Mouse (Mus musculus) lung, embryonic 16.5 days (tissue): ENCODE measurements around the gene Prkce. TPM values are rescaled to one million over a fixed set of nuclear protein-coding genes. Genes with fewer than 3 reads are reported as not detected.

Experiments
- ATAC-seq: fragments of 200-750 bp; cut with Nextera tagmentation; 2 replicates; pipeline ENCODE4 v1.8.0; 2017; ENCODE audit warnings: low read depth, mild to moderate bottlenecking, moderate library complexity
- H3K27ac ChIP-seq: fragments of 300-500 bp; sonication (generic); 2 replicates; pipeline ENCODE4 v1.5.1; 2014; ENCODE audit warnings: mild to moderate bottlenecking, control low read depth, low read length
- H3K27me3 ChIP-seq: fragments of 300-500 bp; sonication (generic); 2 replicates; pipeline ENCODE4 v1.6.1; 2014; ENCODE audit warnings: low read depth, low read length, mixed read lengths; ENCODE audit not compliant: control insufficient read depth, insufficient read depth
- H3K36me3 ChIP-seq: fragments of 300-500 bp; sonication (generic); 2 replicates; pipeline ENCODE4 v1.6.1; 2014; ENCODE audit warnings: low read length; ENCODE audit not compliant: control insufficient read depth, insufficient read depth
- H3K4me1 ChIP-seq: fragments of 300-500 bp; sonication (generic); replicated peaks from 2 replicates; pipeline ENCODE4 v1.6.1; 2014; ENCODE audit warnings: low read length, mixed read lengths; ENCODE audit not compliant: control insufficient read depth, insufficient read depth
- H3K4me2 ChIP-seq: fragments of 300-500 bp; sonication (generic); 2 replicates; pipeline ENCODE4 v1.6.1; 2014; ENCODE audit warnings: low read depth, low read length, control low read depth
- H3K4me3 ChIP-seq: fragments of 300-500 bp; sonication (generic); 2 replicates; pipeline ENCODE4 v1.5.1; 2014; ENCODE audit warnings: mild to moderate bottlenecking, low read length, control low read depth
- H3K9ac ChIP-seq: fragments of 300-500 bp; sonication (generic); 2 replicates; pipeline ENCODE4 v1.6.1; 2014; ENCODE audit warnings: low read length, control low read depth
- H3K9me3 ChIP-seq: fragments of 300-500 bp; sonication (generic); 2 replicates; pipeline ENCODE4 v1.6.1; 2016; ENCODE audit warnings: low read length; ENCODE audit not compliant: control insufficient read depth
- WGBS: fragments of 180-500 bp; shearing (Covaris S2); extraction: QIAGEN DNeasy Blood & Tissue Kit; methylation state at CpG from one replicate; pipeline ENCODE4 v1.1.7; 2014; 5-methylcytosine and 5-hydroxymethylcytosine counted together
- polyA plus RNA-seq: library from polyadenylated mRNA; unstranded; fragments of >200 nt; fragmentation: Nextera tagmentation; extraction: Ambion mirVana; gene quantifications from 2 replicates; pipeline ENCODE4 v1.2.1, GENCODE M21; 2015

The Prkce gene
- polyA plus RNA-seq, 1 experiment from 2014 or later: 4.9 TPM

DNA sequence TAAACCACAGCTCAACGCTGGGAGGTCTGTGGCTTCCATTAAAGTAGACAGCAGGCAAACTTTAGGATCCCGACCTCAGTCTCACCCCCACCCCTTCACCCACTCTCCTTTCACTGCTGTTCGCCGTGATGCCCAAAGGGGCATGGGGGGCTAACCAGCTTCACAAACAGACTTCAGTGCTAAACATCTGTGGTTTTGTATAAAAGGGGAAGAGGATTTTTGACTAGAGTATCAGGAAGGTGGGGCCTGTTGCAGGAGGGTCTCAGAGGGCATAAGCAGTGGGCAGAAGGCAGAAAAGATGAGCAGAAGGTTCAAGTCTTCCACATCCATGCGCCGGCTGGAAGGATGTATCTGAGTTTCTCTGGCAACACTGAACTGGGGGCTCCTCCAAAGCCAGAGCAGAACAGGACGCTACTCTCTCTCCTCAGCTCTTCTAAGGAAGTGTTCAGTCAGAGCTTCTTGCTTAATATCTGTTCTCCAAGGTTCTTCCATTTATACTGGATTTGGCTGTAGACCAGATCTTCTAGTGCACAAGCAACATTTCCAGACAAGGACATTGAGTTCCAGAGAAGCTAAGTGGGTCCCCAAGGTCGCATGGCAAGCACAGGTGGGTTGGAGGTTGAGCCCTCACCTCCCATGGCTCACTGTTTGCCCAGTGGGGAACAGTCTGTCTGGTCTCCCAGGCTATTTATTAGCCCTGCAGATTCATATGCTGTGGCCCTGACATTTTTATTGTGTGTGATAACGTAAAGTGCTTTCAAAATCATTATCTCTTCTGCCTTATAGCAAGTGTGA lies 2.8 kb downstream of the Prkce start:
- H3K4me1 ChIP-seq: peaks cover 14% of the 10 kb centered on the region
- H3K27ac ChIP-seq: no peak overlapping the region
- WGBS: 64% methylated on average over 9 of the region's 9 CpGs
- H3K4me2 ChIP-seq: peak overlapping the region; percentile 97
- peak overlapping the region; percentile 85 for H3K4me3 ChIP-seq
- no peaks in the 10 kb centered on the region; the same call in 1 of the 2 replicates for H3K36me3 ChIP-seq
- ATAC-seq: no peak
- no peaks in the 10 kb centered on the region for H3K27me3 ChIP-seq
- 0 out of 2 replicates have a peak overlapping the region, but pooled peaks have one; percentile 8 for H3K9ac ChIP-seq
- H3K9me3 ChIP-seq: no peaks in the 10 kb centered on the region

GRCm38 (mm10) chr17:86175516-86175915 lies 7.9 kb downstream of the Prkce start:
- no peak for ATAC-seq
- Histone ChIP-seq H3K4me2 (no peak overlapping the region), H3K4me3 (no peak overlapping the region), H3K36me3 (no peaks in the 10 kb centered on the region; the same call in 1 of the 2 replicates), H3K9me3 (no peaks in the 10 kb centered on the region), H3K9ac (no peak overlapping the region), H3K4me1 (no peaks in the 10 kb centered on the region; the same call in 1 of the 2 replicates), H3K27ac (no peak overlapping the region), H3K27me3 (no peaks in the 10 kb centered on the region)
- WGBS: 61% methylated on average over 9 of the region's 9 CpGs

DNA sequence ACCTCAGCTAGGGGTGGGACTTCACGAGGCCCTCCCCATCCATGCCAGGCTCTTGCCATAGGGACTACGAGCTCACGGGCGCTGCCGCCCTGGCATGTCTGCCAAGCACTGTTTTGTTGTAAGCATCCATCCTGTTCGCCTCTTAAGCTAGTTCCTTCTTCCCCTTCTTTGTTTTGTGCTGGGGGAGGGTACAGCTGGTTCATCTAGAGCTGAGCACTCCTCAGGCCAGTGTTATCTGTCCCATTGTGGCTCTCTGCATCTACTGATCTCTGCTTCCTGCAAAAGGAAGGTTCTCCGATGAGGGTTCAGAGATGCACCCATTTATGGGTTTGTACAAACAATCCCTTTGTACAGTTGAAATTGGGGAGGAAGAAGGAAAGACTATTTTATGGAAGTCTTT lies 9.1 kb downstream of the Prkce start:
- H3K36me3 ChIP-seq: no peaks in the 10 kb centered on the region; the same call in 1 of the 2 replicates
- 74% methylated on average over 7 of the region's 7 CpGs for WGBS
- no peak overlapping the region for H3K27ac ChIP-seq
- H3K4me2 ChIP-seq: no peak overlapping the region
- no peaks in the 10 kb centered on the region for H3K27me3 ChIP-seq
- H3K9ac ChIP-seq: no peak overlapping the region
- ATAC-seq: no peak
- H3K4me1 ChIP-seq: no peaks in the 10 kb centered on the region
- no peak overlapping the region for H3K4me3 ChIP-seq
- no peaks in the 10 kb centered on the region for H3K9me3 ChIP-seq

DNA sequence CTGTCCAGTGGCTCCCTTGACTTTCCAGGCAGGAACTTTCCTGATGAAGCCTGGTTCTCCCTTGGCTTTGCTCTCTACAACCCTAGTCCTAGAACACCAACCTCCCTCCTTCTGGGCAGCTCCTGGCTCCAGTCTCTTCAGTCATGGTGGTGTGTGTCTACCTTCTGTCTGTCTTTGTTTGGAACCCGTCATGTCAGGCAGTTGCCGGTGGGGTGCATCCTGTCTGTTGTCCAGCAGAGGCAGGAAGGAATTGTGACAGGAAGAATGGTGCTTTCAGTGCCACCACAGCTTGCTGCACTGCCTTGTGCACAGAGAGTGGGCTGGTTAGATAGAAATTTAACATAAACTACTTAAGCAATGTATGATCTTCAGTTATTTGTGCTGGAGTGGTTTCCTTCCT lies 16.2 kb downstream of the Prkce start:
- Histone ChIP-seq H3K4me3 (no peak overlapping the region), H3K9me3 (no peaks in the 10 kb centered on the region), H3K4me1 (peaks cover 14% of the 10 kb centered on the region), H3K27me3 (no peaks in the 10 kb centered on the region), H3K4me2 (no peak overlapping the region), H3K36me3 (no peaks in the 10 kb centered on the region), H3K9ac (no peak overlapping the region), H3K27ac (no peak overlapping the region)
- 39% methylated on average over 2 of the region's 2 CpGs for WGBS
- no peak for ATAC-seq

- H3K9ac ChIP-seq: no peak overlapping the region
- H3K4me3 ChIP-seq: no peak overlapping the region
- no peak overlapping the region for H3K4me2 ChIP-seq
- peak; percentile 87 for ATAC-seq
- peaks cover 14% of the 10 kb centered on the region for H3K4me1 ChIP-seq
- no peaks in the 10 kb centered on the region for H3K27me3 ChIP-seq
- H3K27ac ChIP-seq: peak overlapping the region; percentile 39; the same call in 1 of the 2 replicates
- 36% methylated on average over 9 of the region's 9 CpGs for WGBS
- H3K36me3 ChIP-seq: no peaks in the 10 kb centered on the region
- H3K9me3 ChIP-seq: no peaks in the 10 kb centered on the region
These were observed 17.1 kb downstream of the Prkce start for GRCm38 (mm10) chr17:86184552-86185209.

GRCm38 (mm10) chr17:86185584-86185983 lies 18.0 kb downstream of the Prkce start:
- peaks cover 14% of the 10 kb centered on the region for H3K4me1 ChIP-seq

GRCm38 (mm10) chr17:86187777-86188176 lies 20.2 kb downstream of the Prkce start:
- no peaks in the 10 kb centered on the region for H3K36me3 ChIP-seq
- H3K9me3 ChIP-seq: no peaks in the 10 kb centered on the region
- no peak overlapping the region for H3K27ac ChIP-seq
- H3K27me3 ChIP-seq: no peaks in the 10 kb centered on the region
- ATAC-seq: no peak
- H3K4me1 ChIP-seq: peaks cover 14% of the 10 kb centered on the region
- H3K9ac ChIP-seq: no peak overlapping the region
- no peak overlapping the region for H3K4me2 ChIP-seq
- H3K4me3 ChIP-seq: no peak overlapping the region
- 95% methylated on average over 1 of the region's 1 CpGs for WGBS

More at GRCm38 (mm10) chr17:86185584-86185983, 18.0 kb downstream of the Prkce start:
- 12% methylated on average over 7 of the region's 7 CpGs for WGBS
- peak overlapping the region; percentile 43; the same call in 1 of the 2 replicates for H3K27ac ChIP-seq
- no peaks in the 10 kb centered on the region for H3K27me3 ChIP-seq
- no peaks in the 10 kb centered on the region for H3K9me3 ChIP-seq
- H3K4me2 ChIP-seq: peak overlapping the region; percentile 25
- no peaks in the 10 kb centered on the region for H3K36me3 ChIP-seq
- 0 out of 2 replicates have a peak overlapping the region, but pooled peaks have one; percentile 20 for H3K9ac ChIP-seq
- ATAC-seq: peak; percentile 77
- no peak overlapping the region for H3K4me3 ChIP-seq

DNA sequence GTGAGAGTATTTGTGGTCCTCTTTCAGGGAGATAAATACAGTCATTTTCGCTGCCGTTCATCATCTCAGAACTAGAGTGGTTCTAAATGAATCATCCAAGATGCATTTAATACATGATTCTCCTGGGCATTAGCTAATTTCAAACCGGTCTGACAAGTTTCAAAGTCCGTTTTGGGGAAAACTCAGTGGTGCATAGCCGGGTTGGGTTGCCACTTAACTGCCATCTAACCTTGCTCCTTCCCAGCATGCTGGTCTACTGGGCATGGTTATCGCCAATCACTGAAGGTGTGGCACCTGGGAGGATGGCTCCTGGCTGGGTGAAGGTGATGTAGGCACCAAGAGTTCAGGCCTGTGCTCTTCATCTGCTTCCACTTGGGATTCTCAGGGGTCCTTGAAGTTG lies 26.4 kb downstream of the Prkce start:
- no peaks in the 10 kb centered on the region for H3K27me3 ChIP-seq
- 64% methylated on average over 6 of the region's 6 CpGs for WGBS
- H3K4me1 ChIP-seq: no peaks in the 10 kb centered on the region
- no peak overlapping the region for H3K9ac ChIP-seq
- H3K36me3 ChIP-seq: no peaks in the 10 kb centered on the region
- no peaks in the 10 kb centered on the region for H3K9me3 ChIP-seq
- H3K4me3 ChIP-seq: no peak overlapping the region
- no peak overlapping the region for H3K4me2 ChIP-seq
- H3K27ac ChIP-seq: no peak overlapping the region
- ATAC-seq: no peak

GRCm38 (mm10) chr17:86194921-86195320 lies 27.3 kb downstream of the Prkce start:
- no peak overlapping the region for H3K27ac ChIP-seq
- H3K9ac ChIP-seq: no peak overlapping the region
- H3K9me3 ChIP-seq: no peaks in the 10 kb centered on the region
- WGBS: 71% methylated on average over 8 of the region's 8 CpGs
- no peak overlapping the region for H3K4me2 ChIP-seq
- ATAC-seq: no peak
- H3K4me3 ChIP-seq: no peak overlapping the region
- no peaks in the 10 kb centered on the region for H3K4me1 ChIP-seq
- no peaks in the 10 kb centered on the region for H3K36me3 ChIP-seq
- no peaks in the 10 kb centered on the region for H3K27me3 ChIP-seq
